Mouse (Mus musculus): ENCODE data around the gene Slc34a3.

DNA sequence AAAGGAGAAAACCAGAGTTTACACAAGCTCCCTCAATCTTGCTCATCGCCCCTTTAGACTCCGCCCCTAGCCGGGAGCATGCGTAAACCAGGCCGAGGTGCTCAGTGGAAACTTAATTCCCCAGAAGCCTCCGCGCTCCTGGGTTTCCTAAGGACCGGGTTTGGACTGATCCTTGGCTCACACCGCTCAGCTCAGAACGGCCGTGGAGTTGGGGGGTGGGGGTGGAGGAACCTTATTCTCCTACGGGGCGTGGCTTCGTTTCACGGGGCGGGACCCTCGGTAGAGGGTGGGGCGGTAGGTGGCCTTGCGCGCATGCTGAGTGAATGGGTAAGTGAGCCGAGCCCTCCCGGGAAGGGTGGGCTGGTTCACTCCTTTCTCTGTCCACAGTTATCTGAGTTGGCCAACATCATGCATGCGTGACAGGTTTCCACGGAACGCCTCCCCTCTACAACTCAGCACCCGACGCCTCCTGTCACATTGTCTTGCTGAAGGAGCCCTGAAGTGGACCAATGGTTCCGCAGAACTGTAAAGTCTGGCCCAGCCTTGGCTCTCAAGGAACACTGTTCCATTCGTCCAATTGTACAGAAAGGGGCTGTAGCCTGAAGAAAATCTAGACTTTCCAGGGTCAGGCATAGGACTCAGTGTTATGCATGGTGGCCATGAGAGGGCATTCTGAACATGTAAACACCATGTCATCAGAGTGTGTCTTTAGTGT, 6.7 kb upstream of the Slc34a3 start:
- TF ChIP-seq CHD2 (IDR thresholded peaks at IDR 0.05; ENCODE audit: low read depth, low read length) (no peak), HCFC1 (IDR thresholded peaks at IDR 0.05; ENCODE audit: borderline replicate concordance, insufficient read depth, low read length) (peak; percentile 56; the same call in 1 of the 2 replicates), ZC3H11A (IDR thresholded peaks at IDR 0.05; ENCODE audit: borderline replicate concordance, low read depth, low read length) (no peak), ZNF384 (IDR thresholded peaks at IDR 0.05; ENCODE audit: low read depth, low read length) (no peak), MAFK (IDR thresholded peaks at IDR 0.05; ENCODE audit: insufficient read depth, low read depth, low read length) (no peak)

Data from ES-E14 (cell line).